ENCODE assay signal across 9 mouse cellular contexts in genomic region chr8:61539828-61540500, GRCm38 (mm10). TPM values are rescaled to one million over a fixed set of nuclear protein-coding genes. Genes with fewer than 3 reads are reported as not detected.
DNase-seq lines count a peak whose midpoint lies in the region; ATAC-seq and TF ChIP-seq lines count a peak whose summit lies in the region.
"Had no signal": no experiment of that assay in that cellular context is flagged by ENCODE, and none has a peak within 500 bp of the region (broad histone marks: within the 10 kb centered on the region; RNA-seq: fewer than 3 reads in every experiment).

No protein-coding gene starts in this region.

- no peak for TF ChIP-seq POLR2A in embryonic fibroblast, embryonic 13.5 days (IDR thresholded peaks at IDR 0.05; ENCODE audit: low read depth, low read length)

- H3K27ac ChIP-seq in embryonic fibroblast, embryonic 13.5 days (ENCODE audit: insufficient read depth, low read length): no peak overlapping the region
- H3K27ac ChIP-seq in heart, postnatal 0 days (ENCODE audit: low read depth): no peak overlapping the region
- no peak overlapping the region for H3K27ac ChIP-seq in liver, embryonic 16.5 days (ENCODE audit: low read length)
- H3K27ac ChIP-seq in neural tube, embryonic 14.5 days (ENCODE audit: low read depth, low read length): no peak overlapping the region
- H3K27ac ChIP-seq: heart, embryonic 13.5 days had no signal

- WGBS in heart, postnatal 0 days: 47% methylated on average over 7 of the region's 7 CpGs
- 45% methylated on average over 7 of the region's 7 CpGs for WGBS in liver, embryonic 16.5 days (ENCODE audit: insufficient replicate concordance)
- WGBS in neural tube, embryonic 14.5 days: 49% methylated on average over 7 of the region's 7 CpGs

- no peak overlapping the region for H3K4me3 ChIP-seq in embryonic fibroblast, embryonic 13.5 days (ENCODE audit: insufficient read depth, low read length)
- H3K4me3 ChIP-seq in heart, postnatal 0 days (ENCODE audit: low read depth, low read length): no peak overlapping the region
- no peak overlapping the region for H3K4me3 ChIP-seq in liver, embryonic 16.5 days (ENCODE audit: low read depth, low read length)
- no peak overlapping the region for H3K4me3 ChIP-seq in neural tube, embryonic 14.5 days (ENCODE audit: low read depth, low read length)
- H3K4me3 ChIP-seq: heart, embryonic 13.5 days had no signal

- H3K4me1 ChIP-seq in embryonic fibroblast, embryonic 13.5 days (ENCODE audit: control insufficient read depth, insufficient read depth, low read length): no peaks in the 10 kb centered on the region; the same call in none of the 2 replicates
- peaks cover 14% of the 10 kb centered on the region for H3K4me1 ChIP-seq in heart, postnatal 0 days (ENCODE audit: control insufficient read depth, insufficient read depth)
- H3K4me1 ChIP-seq in liver, embryonic 16.5 days (ENCODE audit: control insufficient read depth, low read depth, low read length): no peaks in the 10 kb centered on the region
- no peaks in the 10 kb centered on the region for H3K4me1 ChIP-seq in neural tube, embryonic 14.5 days (ENCODE audit: control insufficient read depth, insufficient read depth, low read length)

- H3K36me3 ChIP-seq in heart, postnatal 0 days (replicated peaks; ENCODE audit: control insufficient read depth, insufficient read depth, low read length): peaks cover 50% of the 10 kb centered on the region
- no peaks in the 10 kb centered on the region for H3K36me3 ChIP-seq in liver, embryonic 16.5 days (ENCODE audit: control insufficient read depth, insufficient read depth)
- H3K36me3 ChIP-seq in neural tube, embryonic 14.5 days (ENCODE audit: control insufficient read depth, insufficient read depth, low read length): no peaks in the 10 kb centered on the region

- TF ChIP-seq CTCF in embryonic fibroblast, embryonic 13.5 days (IDR thresholded peaks at IDR 0.05; ENCODE audit: borderline replicate concordance, insufficient read depth, low read length): peak; percentile 93
- TF ChIP-seq CTCF in heart, postnatal 0 days (IDR thresholded peaks at IDR 0.05; ENCODE audit: low read depth): peak; percentile 100

- peak; percentile 99 for ATAC-seq in CD4-positive, CD25-positive, alpha-beta regulatory T cell, adult 4 months
- peak; percentile 55; the same call in 1 of the 2 replicates for ATAC-seq in heart, postnatal 0 days (ENCODE audit: insufficient read depth, low read depth)
- ATAC-seq in liver, embryonic 16.5 days (ENCODE audit: low read depth): peak; percentile 54; the same call in 1 of the 2 replicates
- peak; percentile 77 for ATAC-seq in neural tube, embryonic 14.5 days (ENCODE audit: low read depth)

- no peak overlapping the region for H3K9ac ChIP-seq in heart, postnatal 0 days (replicated peaks; ENCODE audit: low read depth, low read length)
- no peak overlapping the region for H3K9ac ChIP-seq in liver, embryonic 16.5 days (ENCODE audit: low read depth, low read length)
- no peak overlapping the region for H3K9ac ChIP-seq in neural tube, embryonic 14.5 days (replicated peaks; ENCODE audit: low read depth, low read length)
- H3K9ac ChIP-seq: heart, embryonic 13.5 days had no signal

- no peak overlapping the region for H3K4me2 ChIP-seq in heart, postnatal 0 days (ENCODE audit: low read depth, low read length)
- no peak overlapping the region for H3K4me2 ChIP-seq in liver, embryonic 16.5 days (ENCODE audit: low read depth, low read length)
- no peak overlapping the region for H3K4me2 ChIP-seq in neural tube, embryonic 14.5 days (ENCODE audit: low read depth, low read length)
- H3K4me2 ChIP-seq: heart, embryonic 13.5 days had no signal

- no peak for TF ChIP-seq EP300 in heart, postnatal 0 days (IDR thresholded peaks at IDR 0.05; ENCODE audit: low read depth)

- H3K27me3 ChIP-seq in heart, postnatal 0 days (ENCODE audit: control insufficient read depth, insufficient read depth, low read length): no peaks in the 10 kb centered on the region
- H3K27me3 ChIP-seq in liver, embryonic 16.5 days (ENCODE audit: control insufficient read depth, insufficient read depth, low read depth, low read length): no peaks in the 10 kb centered on the region
- H3K27me3 ChIP-seq in neural tube, embryonic 14.5 days (ENCODE audit: control insufficient read depth, insufficient read depth, low read length): no peaks in the 10 kb centered on the region
- H3K27me3 ChIP-seq: heart, embryonic 13.5 days had no signal

- H3K9me3 ChIP-seq in heart, postnatal 0 days (replicated peaks; ENCODE audit: control insufficient read depth, low read length): no peaks in the 10 kb centered on the region
- no peaks in the 10 kb centered on the region for H3K9me3 ChIP-seq in liver, embryonic 16.5 days (replicated peaks; ENCODE audit: control insufficient read depth, low read length)
- H3K9me3 ChIP-seq in neural tube, embryonic 14.5 days (ENCODE audit: control insufficient read depth, low read length): no peaks in the 10 kb centered on the region
- H3K9me3 ChIP-seq: heart, embryonic 13.5 days had no signal

- peak; percentile 88 for DNase-seq in brain, adult 2 months (ENCODE audit: low read depth, low spot score)
- peak; percentile 72 for DNase-seq in heart, postnatal 0 days (ENCODE audit: low spot score)
- DNase-seq in kidney, postnatal 25 days: peak; percentile 84 to 90
- DNase-seq in testis, postnatal 10 days (ENCODE audit: low spot score): peak; percentile 92

RNA-seq across cellular contexts. Expression of gene Cbr4, which starts 52.4 kb away (rescaled TPM):
- polyA plus RNA-seq in CD4-positive, CD25-positive, alpha-beta regulatory T cell, adult 4 months (2017; shearing (Covaris generic)): 10 to 100 TPM; 10.4 to 24.3 TPM
- 21.1 and 24.3 TPM in 2 replicates for polyA plus RNA-seq in embryonic fibroblast, embryonic 13.5 days (2011; ENCODE audit: insufficient read length, low read depth, missing spikeins)
- 31.0 and 74.6 TPM in 2 replicates for total RNA-seq in heart, postnatal 0 days (2014; rRNA removed; ENCODE audit: low replicate concordance)
- 86.2 and 86.5 TPM in 2 replicates for polyA plus RNA-seq in heart, postnatal 0 days (2015; fragmentation: Nextera tagmentation; extraction: Ambion mirVana)
- polyA plus RNA-seq in liver, embryonic 16.5 days (2015; fragmentation: Nextera tagmentation; extraction: Ambion mirVana): 21.3 and 23.6 TPM in 2 replicates
- polyA plus RNA-seq in neural tube, embryonic 14.5 days (2014; fragmentation: Nextera tagmentation; extraction: Ambion mirVana): 19.6 and 20.2 TPM in 2 replicates
